Mouse (Mus musculus) lung, postnatal 0 days (tissue): ENCODE data around the gene Hs2st1.

Experiments
- CTCF ChIP-seq: IDR thresholded peaks from 2 replicates; pipeline ENCODE4 v1.5.1; 2016; ENCODE audit warnings: antibody characterized with exemption, mild to moderate bottlenecking
- EP300 ChIP-seq: IDR thresholded peaks from 2 replicates; pipeline ENCODE4 v1.6.1; 2016; ENCODE audit warnings: antibody characterized with exemption, mild to moderate bottlenecking, control low read depth

GRCm38 (mm10) chr3:144555144-144555543, 14.8 kb downstream of the Hs2st1 start:
- TF ChIP-seq EP300: no peak
- no peak for TF ChIP-seq CTCF
